Mouse (Mus musculus) spleen, postnatal 14 days (tissue): ENCODE results near the gene Gnai2.

Experiments
- DNase-seq, 2 experiments: peaks; one replicate each; pipeline ENCODE4 v3.0.0; 2021 to 2022; ENCODE audit warnings: low spot score in 2 of 2

The Gnai2 gene

GRCm38 (mm10) chr9:107658096-107658495 lies 22.9 kb upstream of the Gnai2 start:
- no peak for DNase-seq

GRCm38 (mm10) chr9:107657144-107657543 lies 22.0 kb upstream of the Gnai2 start:
- no peak for DNase-seq

GRCm38 (mm10) chr9:107654585-107654984 lies 19.4 kb upstream of the Gnai2 start:
- no peak for DNase-seq

GRCm38 (mm10) chr9:107653474-107653873 lies 18.3 kb upstream of the Gnai2 start:
- DNase-seq, result no peak

GRCm38 (mm10) chr9:107650708-107651481 lies 15.7 kb upstream of the Gnai2 start:
- DNase-seq, result no peak

- no peak for DNase-seq
Measured at GRCm38 (mm10) chr9:107650225-107650624, 15.1 kb upstream of the Gnai2 start.

- no peak for DNase-seq
Measured at GRCm38 (mm10) chr9:107648767-107649166, 13.6 kb upstream of the Gnai2 start.

GRCm38 (mm10) chr9:107646975-107647374 lies 11.8 kb upstream of the Gnai2 start:
- no peak for DNase-seq

- peak; percentile 57 to 77 for DNase-seq
Measured at GRCm38 (mm10) chr9:107645577-107645976, 10.4 kb upstream of the Gnai2 start.

GRCm38 (mm10) chr9:107645153-107645510 lies 10.0 kb upstream of the Gnai2 start:
- DNase-seq, result no peak

- DNase-seq, result peak; percentile 86 to 94
Measured at GRCm38 (mm10) chr9:107644495-107645152, 9.5 kb upstream of the Gnai2 start.

GRCm38 (mm10) chr9:107643544-107644214 lies 8.5 kb upstream of the Gnai2 start:
- DNase-seq, result no peak

GRCm38 (mm10) chr9:107641666-107642065 lies 6.5 kb upstream of the Gnai2 start:
- DNase-seq, result no peak

- DNase-seq, result peak in 1 of 2 experiments; percentile 53
Measured at GRCm38 (mm10) chr9:107640257-107640772, 5.1 kb upstream of the Gnai2 start.

GRCm38 (mm10) chr9:107637070-107637469 lies 1.9 kb upstream of the Gnai2 start:
- no peak for DNase-seq

- no peak for DNase-seq
Measured at GRCm38 (mm10) chr9:107634406-107635278, 525 bp downstream of the Gnai2 start.

- DNase-seq, result no peak
Measured at GRCm38 (mm10) chr9:107633661-107634405, 1.3 kb downstream of the Gnai2 start.

- DNase-seq, result peak; percentile 75 to 80
Measured at GRCm38 (mm10) chr9:107633091-107633660, 2.0 kb downstream of the Gnai2 start.

GRCm38 (mm10) chr9:107632478-107632877 lies 2.7 kb downstream of the Gnai2 start:
- DNase-seq, result peak; percentile 58 to 60

GRCm38 (mm10) chr9:107631861-107632260 lies 3.3 kb downstream of the Gnai2 start:
- no peak for DNase-seq
